Mouse (Mus musculus): ENCODE data around the gene Mis12. TPM values are rescaled to one million over a fixed set of nuclear protein-coding genes. Genes with fewer than 3 reads are reported as not detected.

Mis12 gene
- polyA plus RNA-seq (2012; fragmentation: generic; extraction: Trizol) = 18.4 TPM
- long read RNA-seq, experiment 1, transcript Mis12-201 (3 exons, 3,003 nt) = major isoform, 22 of 32 reads
- long read RNA-seq, experiment 1, partial matches to known transcripts = 0 of 32 reads
- long read RNA-seq, experiment 1, other reads (novel, unspliced or antisense) = 7 of 32 reads
- long read RNA-seq, experiment 2, transcript Mis12-202 (3 exons, 344 nt) = minor isoform, 24 of 312 reads
- long read RNA-seq, experiment 2, transcript Mis12-206 (4 exons, 1,416 nt) = minor isoform, 34 of 312 reads
- long read RNA-seq, experiment 2, transcript Mis12-203 (2 exons, 385 nt) = minor isoform, 5 of 312 reads
- long read RNA-seq, experiment 2, transcript Mis12-201 (3 exons, 3,003 nt) = major isoform, 227 of 312 reads
- long read RNA-seq, experiment 2, partial matches to known transcripts = 0 of 312 reads
- long read RNA-seq, experiment 2, other reads (novel, unspliced or antisense) = 22 of 312 reads

DNA sequence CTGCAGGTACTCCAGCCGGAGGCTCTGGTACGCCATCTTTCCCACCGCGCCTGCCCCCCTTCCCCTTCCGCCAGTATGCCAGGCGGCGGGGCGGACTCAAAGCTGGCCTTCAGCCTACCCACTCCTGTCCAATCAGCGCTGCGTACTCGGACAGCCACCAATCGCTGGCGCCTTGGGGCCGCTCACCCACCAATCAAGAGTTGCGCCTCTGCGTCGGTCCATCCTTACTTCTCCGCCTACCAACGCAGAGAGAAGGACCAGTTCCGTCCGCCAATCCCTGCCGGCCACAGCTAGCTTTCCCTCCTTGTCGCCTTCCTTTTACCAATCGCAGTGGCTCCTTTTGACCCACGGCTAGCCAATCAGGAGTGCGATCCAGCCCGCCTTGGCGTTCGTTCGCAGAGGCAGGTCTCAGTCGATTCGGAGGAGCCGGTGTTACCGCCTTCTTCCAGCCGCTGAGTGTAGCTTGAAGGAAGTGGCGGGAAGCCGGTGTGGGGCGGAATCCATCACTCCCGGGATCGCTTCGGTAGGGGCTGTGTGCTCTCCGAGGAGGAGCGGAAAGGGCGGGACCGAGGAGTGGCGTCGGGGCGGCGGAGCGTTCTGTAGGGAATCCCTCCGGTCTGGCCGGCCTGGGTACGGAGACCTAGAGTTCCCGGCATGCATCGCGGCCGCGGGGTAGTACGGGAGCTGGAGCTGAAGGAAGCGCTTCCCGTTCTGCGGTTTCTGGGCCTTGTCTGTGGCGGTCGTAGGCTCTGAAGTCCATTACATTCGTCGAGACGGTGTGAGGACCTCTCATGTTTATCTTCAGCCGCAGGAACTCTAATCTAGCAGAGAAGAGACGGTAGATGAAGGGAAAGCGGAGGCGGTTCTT lies at the start of gene Mis12, which contains the start of gene Derl2:
TSS of gene Mis12 (plus strand) at position 411 of the 868 bp plus-strand sequence.
TSS of gene Derl2 (minus strand) at position 641 of the 868 bp plus-strand sequence.
- Histone ChIP-seq H3K79me3 (ENCODE audit: low read depth) (peaks cover 78% of the 10 kb centered on the region), H3K36me3 (ENCODE audit: control insufficient read depth, insufficient read depth) (peaks cover 45% of the 10 kb centered on the region), H3K27me3 (ENCODE audit: control insufficient read depth, insufficient read depth, insufficient read length) (no peaks in the 10 kb centered on the region), H3ac (ENCODE audit: control insufficient read depth, insufficient read length, low read depth) (peak within 1 kb of the TSS; percentile 94), H3K79me2 (ENCODE audit: control insufficient read depth, insufficient read depth) (peaks cover 95% of the 10 kb centered on the region), H3K4me3 (ENCODE audit: insufficient read depth, poor library complexity, severe bottlenecking) (peak within 1 kb of the TSS; percentile 82)
- no peak for TF ChIP-seq MYOD1 (IDR thresholded peaks at IDR 0.05; ENCODE audit: control insufficient read depth, insufficient read length, low read depth)
- no peak for TF ChIP-seq CTCF (IDR thresholded peaks at IDR 0.05; ENCODE audit: control insufficient read depth, insufficient read depth, insufficient read length)
- no peak for TF ChIP-seq MAX (IDR thresholded peaks at IDR 0.05)
- no peak for TF ChIP-seq FOSL1 (IDR thresholded peaks at IDR 0.05; ENCODE audit: insufficient read depth, low read length, poor library complexity, severe bottlenecking)
- TF ChIP-seq CEBPB (IDR thresholded peaks at IDR 0.05; ENCODE audit: low read depth) = no peak
- no peak for TF ChIP-seq MYOG (IDR thresholded peaks at IDR 0.05; ENCODE audit: control insufficient read depth, extremely low read depth, insufficient read length)
- no peak for TF ChIP-seq USF1 (IDR thresholded peaks at IDR 0.05; ENCODE audit: low read depth)

DNA sequence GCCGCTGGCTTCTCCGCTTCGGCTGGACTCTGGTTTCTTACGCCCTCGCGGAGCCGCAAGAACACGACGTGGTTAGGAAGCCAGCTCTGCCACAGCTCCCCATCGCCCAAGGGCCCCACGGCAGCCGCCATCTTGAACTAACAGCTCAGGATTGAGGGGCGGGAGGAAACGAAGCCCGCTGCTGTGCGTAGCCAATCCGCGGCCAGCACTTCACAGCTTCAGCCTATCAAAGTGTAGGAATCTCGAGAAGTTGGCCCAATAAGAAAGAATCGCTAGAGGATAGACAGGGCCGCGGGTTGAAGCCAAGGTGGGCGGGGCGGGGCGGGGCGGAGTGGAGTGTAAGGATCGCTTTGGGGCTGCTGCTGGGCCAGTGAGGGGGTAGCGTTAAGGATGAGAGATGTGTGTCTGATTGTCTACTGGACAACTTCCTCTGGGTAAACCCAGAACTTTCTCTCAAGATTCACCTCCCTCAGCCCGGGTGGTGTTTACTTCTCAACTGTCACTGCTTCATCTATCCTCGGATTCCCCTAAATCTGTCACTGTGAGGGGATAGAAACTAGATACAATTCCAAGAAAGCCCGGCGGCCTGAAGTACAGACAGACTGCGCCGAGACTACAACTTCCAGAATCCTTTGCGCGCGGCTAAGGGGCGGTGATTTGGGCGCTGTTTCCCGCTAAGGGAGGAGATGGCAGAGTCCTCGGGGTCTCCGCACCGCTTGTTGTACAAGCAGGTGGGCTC lies 49.4 kb upstream of the Mis12 start, which contains the start of the genes Nup88 and Rpain:
TSS of gene Nup88 (minus strand) at position 153 of the 739 bp plus-strand sequence.
TSS of gene Rpain (plus strand) at position 393 of the 739 bp plus-strand sequence.
- Histone ChIP-seq H3K27me3 (ENCODE audit: control insufficient read depth, insufficient read depth, insufficient read length) (no peaks in the 10 kb centered on the region), H3ac (ENCODE audit: control insufficient read depth, insufficient read length, low read depth) (peak within 1 kb of the TSS; percentile 96), H3K36me3 (ENCODE audit: control insufficient read depth, insufficient read depth) (peaks cover 45% of the 10 kb centered on the region), H3K4me3 (ENCODE audit: insufficient read depth, poor library complexity, severe bottlenecking) (peak within 1 kb of the TSS; percentile 99), H3K79me3 (ENCODE audit: low read depth) (peaks cover 19% of the 10 kb centered on the region), H3K79me2 (ENCODE audit: control insufficient read depth, insufficient read depth) (peaks cover 45% of the 10 kb centered on the region)
- no peak for TF ChIP-seq MYOD1 (IDR thresholded peaks at IDR 0.05; ENCODE audit: control insufficient read depth, insufficient read length, low read depth)
- TF ChIP-seq MYOG (IDR thresholded peaks at IDR 0.05; ENCODE audit: control insufficient read depth, extremely low read depth, insufficient read length) = no peak
- no peak for TF ChIP-seq MAX (IDR thresholded peaks at IDR 0.05)
- no peak for TF ChIP-seq USF1 (IDR thresholded peaks at IDR 0.05; ENCODE audit: low read depth)
- no peak for TF ChIP-seq CEBPB (IDR thresholded peaks at IDR 0.05; ENCODE audit: low read depth)
- TF ChIP-seq CTCF (IDR thresholded peaks at IDR 0.05; ENCODE audit: control insufficient read depth, insufficient read depth, insufficient read length) = no peak
- TF ChIP-seq FOSL1 (IDR thresholded peaks at IDR 0.05; ENCODE audit: insufficient read depth, low read length, poor library complexity, severe bottlenecking) = no peak

DNA sequence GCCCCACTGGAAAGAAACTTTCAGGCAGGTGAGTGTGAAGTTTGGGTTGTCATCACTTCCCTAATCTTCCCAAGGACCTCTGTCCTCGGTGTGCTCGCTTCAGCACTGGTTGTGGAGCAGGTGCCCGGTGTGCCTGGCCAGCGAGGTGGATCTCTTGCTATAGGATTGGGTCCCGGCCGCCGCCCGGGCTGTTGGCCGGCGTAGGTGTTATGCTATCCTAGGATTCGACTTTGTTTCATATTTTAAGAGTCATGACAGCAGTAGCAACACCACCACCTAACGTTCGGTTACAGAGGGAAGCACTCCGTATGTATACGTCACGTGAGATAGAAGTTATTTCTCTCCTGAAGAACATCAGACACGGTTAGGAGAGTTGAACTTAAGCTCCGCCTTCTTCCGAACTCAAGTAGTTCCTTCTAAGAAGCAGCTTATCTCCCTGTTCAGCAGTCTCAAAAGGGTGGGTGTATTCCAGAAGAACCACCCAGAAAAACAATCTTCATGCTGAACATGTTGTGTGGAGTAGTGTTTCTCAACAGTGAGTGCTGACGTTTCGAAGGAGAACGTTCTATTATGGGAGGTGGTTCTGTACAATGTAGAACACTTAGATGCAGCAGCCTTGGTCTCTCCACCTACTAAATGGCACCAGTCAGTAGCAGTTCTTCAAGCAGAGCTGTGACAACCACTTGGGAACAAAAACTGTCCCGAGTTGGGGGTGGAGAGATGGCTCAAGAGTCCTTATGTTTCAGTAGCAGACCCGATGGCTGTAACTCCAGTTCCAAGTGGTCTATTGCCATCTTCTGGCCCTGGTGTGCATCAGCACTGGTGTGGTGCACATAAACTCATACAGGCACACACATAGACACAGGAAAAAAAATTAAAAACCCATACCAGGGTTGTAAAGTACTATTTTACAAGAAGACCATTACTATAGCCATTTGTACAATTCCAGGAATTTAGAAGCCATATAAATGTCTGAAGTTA lies 48.6 kb upstream of the Mis12 start:
- H3K36me3 ChIP-seq (ENCODE audit: control insufficient read depth, insufficient read depth) = peaks cover 45% of the 10 kb centered on the region
- TF ChIP-seq USF1 (IDR thresholded peaks at IDR 0.05; ENCODE audit: low read depth) (peak; percentile 68), CTCF (IDR thresholded peaks at IDR 0.05; ENCODE audit: control insufficient read depth, insufficient read depth, insufficient read length) (no peak)
- peaks cover 19% of the 10 kb centered on the region for H3K79me3 ChIP-seq (ENCODE audit: low read depth)
- H3K4me3 ChIP-seq (ENCODE audit: insufficient read depth, poor library complexity, severe bottlenecking) = peak overlapping the region; percentile 99
- peaks cover 39% of the 10 kb centered on the region for H3K79me2 ChIP-seq (ENCODE audit: control insufficient read depth, insufficient read depth)
- H3K27me3 ChIP-seq (ENCODE audit: control insufficient read depth, insufficient read depth, insufficient read length) = no peaks in the 10 kb centered on the region
- H3ac ChIP-seq (ENCODE audit: control insufficient read depth, insufficient read length, low read depth) = peak overlapping the region; percentile 45

DNA sequence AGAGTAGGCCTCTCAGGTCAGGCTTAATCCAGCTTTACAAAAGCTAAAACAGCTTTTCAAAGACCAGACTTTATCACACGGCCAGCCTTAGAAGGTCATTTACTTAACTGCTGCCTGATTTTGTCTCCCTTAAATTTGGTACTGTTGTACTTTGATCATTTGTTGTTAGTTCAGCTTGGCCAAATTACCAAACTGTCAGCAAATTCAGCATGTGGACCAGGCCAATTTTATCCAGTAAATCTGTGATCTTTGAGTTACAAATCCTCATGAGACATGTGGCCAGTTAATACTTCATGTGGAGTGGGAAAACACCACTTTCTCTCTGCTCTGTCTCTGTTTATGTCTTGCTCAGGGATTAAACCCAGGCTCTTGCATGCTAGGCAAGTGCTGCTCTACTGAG lies 46.8 kb upstream of the Mis12 start:
- H3K79me2 ChIP-seq (ENCODE audit: control insufficient read depth, insufficient read depth) = peaks cover 29% of the 10 kb centered on the region
- H3K79me3 ChIP-seq (ENCODE audit: low read depth) = peaks cover 17% of the 10 kb centered on the region
- TF ChIP-seq CEBPB (IDR thresholded peaks at IDR 0.05; ENCODE audit: low read depth) = no peak
- TF ChIP-seq MYOG (IDR thresholded peaks at IDR 0.05; ENCODE audit: control insufficient read depth, extremely low read depth, insufficient read length) = no peak
- TF ChIP-seq FOSL1 (IDR thresholded peaks at IDR 0.05; ENCODE audit: insufficient read depth, low read length, poor library complexity, severe bottlenecking) = no peak
- no peak for TF ChIP-seq CTCF (IDR thresholded peaks at IDR 0.05; ENCODE audit: control insufficient read depth, insufficient read depth, insufficient read length)
- TF ChIP-seq MAX (IDR thresholded peaks at IDR 0.05) = no peak
- no peak for TF ChIP-seq USF1 (IDR thresholded peaks at IDR 0.05; ENCODE audit: low read depth)
- no peak for TF ChIP-seq MYOD1 (IDR thresholded peaks at IDR 0.05; ENCODE audit: control insufficient read depth, insufficient read length, low read depth)
- H3K4me3 ChIP-seq (ENCODE audit: insufficient read depth, poor library complexity, severe bottlenecking) = no peak overlapping the region
- H3K36me3 ChIP-seq (ENCODE audit: control insufficient read depth, insufficient read depth) = peaks cover 53% of the 10 kb centered on the region
- no peaks in the 10 kb centered on the region for H3K27me3 ChIP-seq (ENCODE audit: control insufficient read depth, insufficient read depth, insufficient read length)
- H3ac ChIP-seq (ENCODE audit: control insufficient read depth, insufficient read length, low read depth) = no peak overlapping the region

All from C2C12 (cell line).